Mouse (Mus musculus) urinary bladder, postnatal 25 days (tissue): ENCODE data around the gene Hivep2.

Experiments
- DNase-seq: peaks from one replicate; pipeline ENCODE4 v3.0.0; 2022; ENCODE audit warnings: low spot score

Hivep2 gene

GRCm38 (mm10) chr10:14081824-14082223 lies 115.9 kb downstream of the Hivep2 start:
- DNase-seq = no peak

- no peak for DNase-seq
Measured at GRCm38 (mm10) chr10:14082275-14082674, 116.4 kb downstream of the Hivep2 start.

- DNase-seq = no peak
Measured at GRCm38 (mm10) chr10:14085241-14085659, 119.4 kb downstream of the Hivep2 start.

GRCm38 (mm10) chr10:14085882-14086515 lies 120.1 kb downstream of the Hivep2 start:
- DNase-seq = no peak

- no peak for DNase-seq
Measured at GRCm38 (mm10) chr10:14087316-14087715, 121.4 kb downstream of the Hivep2 start.

GRCm38 (mm10) chr10:14089488-14089887 lies 123.6 kb downstream of the Hivep2 start:
- DNase-seq = no peak

- no peak for DNase-seq
Measured at GRCm38 (mm10) chr10:14094033-14094432, 128.2 kb downstream of the Hivep2 start.

GRCm38 (mm10) chr10:14096045-14096444 lies 130.2 kb downstream of the Hivep2 start:
- no peak for DNase-seq

GRCm38 (mm10) chr10:14099182-14099581 lies 133.3 kb downstream of the Hivep2 start:
- no peak for DNase-seq

GRCm38 (mm10) chr10:14100041-14100440 lies 134.2 kb downstream of the Hivep2 start:
- no peak for DNase-seq

- no peak for DNase-seq
Measured at GRCm38 (mm10) chr10:14100847-14101246, 135.0 kb downstream of the Hivep2 start.

GRCm38 (mm10) chr10:14101966-14102365 lies 136.1 kb downstream of the Hivep2 start:
- no peak for DNase-seq

GRCm38 (mm10) chr10:14107980-14108671 lies 142.3 kb downstream of the Hivep2 start:
- DNase-seq = no peak

GRCm38 (mm10) chr10:14115846-14116245 lies 150.0 kb downstream of the Hivep2 start:
- DNase-seq = no peak

GRCm38 (mm10) chr10:14116978-14117377 lies 151.1 kb downstream of the Hivep2 start:
- no peak for DNase-seq

GRCm38 (mm10) chr10:14119201-14119600 lies 153.3 kb downstream of the Hivep2 start:
- no peak for DNase-seq

- no peak for DNase-seq
Measured at GRCm38 (mm10) chr10:14120512-14120911, 154.6 kb downstream of the Hivep2 start.

- DNase-seq = no peak
Measured at GRCm38 (mm10) chr10:14127826-14128225, 162.0 kb downstream of the Hivep2 start.

GRCm38 (mm10) chr10:14130270-14130669 lies 164.4 kb downstream of the Hivep2 start:
- DNase-seq = no peak

GRCm38 (mm10) chr10:14131307-14131706 lies 165.4 kb downstream of the Hivep2 start:
- DNase-seq = no peak

- DNase-seq = no peak
Measured at GRCm38 (mm10) chr10:14132061-14132460, 166.2 kb downstream of the Hivep2 start.

- DNase-seq = no peak
Measured at GRCm38 (mm10) chr10:14132937-14133336, 167.1 kb downstream of the Hivep2 start.

GRCm38 (mm10) chr10:14138663-14139062 lies 172.8 kb downstream of the Hivep2 start:
- no peak for DNase-seq

GRCm38 (mm10) chr10:14144840-14145239 lies 179.0 kb downstream of the Hivep2 start:
- no peak for DNase-seq
